ENCODE assay signal across 8 mouse cellular contexts in the genomic region with DNA sequence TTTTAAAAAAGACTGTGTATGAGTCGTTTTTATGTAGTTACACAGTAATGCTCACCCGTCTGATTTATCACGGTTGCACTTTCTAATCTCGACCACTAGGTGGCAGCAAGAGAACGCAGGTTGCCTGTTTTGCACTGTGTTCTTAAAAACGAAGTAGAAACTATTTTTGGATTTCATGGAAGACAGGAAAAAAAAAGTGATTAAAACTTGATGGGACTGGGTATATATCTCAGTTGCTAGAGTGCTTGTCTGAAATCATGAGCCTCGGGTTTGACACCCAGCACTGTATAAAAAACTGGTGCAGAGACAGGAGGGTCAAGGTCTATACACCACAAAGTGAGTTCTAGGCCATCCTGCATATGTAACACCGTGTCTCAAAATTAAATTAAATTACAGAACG. TPM values are rescaled to one million over a fixed set of nuclear protein-coding genes. Genes with fewer than 3 reads are reported as not detected.
DNase-seq lines count a peak whose midpoint lies in the region; ATAC-seq lines count a peak whose summit lies in the region.

No protein-coding gene starts in this region.

- ATAC-seq in heart, embryonic 12.5 days (ENCODE audit: insufficient number of reproducible peaks, low FRiP score), result no peak
- ATAC-seq in hindbrain, embryonic 12.5 days (ENCODE audit: low FRiP score), result peak; percentile 67; the same call in 1 of the 2 replicates
- peak; percentile 82 for ATAC-seq in midbrain, embryonic 12.5 days (ENCODE audit: low FRiP score, low read depth)

- H3K36me3 ChIP-seq in heart, embryonic 12.5 days, result no peaks in the 10 kb centered on the region
- H3K36me3 ChIP-seq in hindbrain, embryonic 12.5 days, result no peaks in the 10 kb centered on the region
- H3K36me3 ChIP-seq in midbrain, embryonic 12.5 days, result no peaks in the 10 kb centered on the region

- H3K27me3 ChIP-seq in heart, embryonic 12.5 days (replicated peaks), result no peaks in the 10 kb centered on the region
- H3K27me3 ChIP-seq in hindbrain, embryonic 12.5 days, result no peaks in the 10 kb centered on the region
- peaks cover 8% of the 10 kb centered on the region; the same call in 1 of the 2 replicates for H3K27me3 ChIP-seq in midbrain, embryonic 12.5 days

- WGBS in heart, embryonic 12.5 days, result 12% methylated on average over 9 of the region's 9 CpGs
- WGBS in hindbrain, embryonic 12.5 days, result 17% methylated on average over 9 of the region's 9 CpGs
- WGBS in midbrain, embryonic 12.5 days, result 17% methylated on average over 9 of the region's 9 CpGs

- intact Hi-C loops in left cerebral cortex, postnatal 14 days (cut with DNase I), result loop anchor here (10.0 kb wide), 3 partner anchors 185 to 1735 kb away; a partner anchor contains a TSS

- no peak overlapping the region for H3K9ac ChIP-seq in heart, embryonic 12.5 days
- no peak overlapping the region for H3K9ac ChIP-seq in hindbrain, embryonic 12.5 days
- no peak overlapping the region for H3K9ac ChIP-seq in midbrain, embryonic 12.5 days (replicated peaks)

- DNase-seq in heart, adult 8-10 months (ENCODE audit: low spot score), result peak; percentile 35
- peak; percentile 56 for DNase-seq in Muller cell, postnatal 12 days (ENCODE audit: inconsistent ontology term)
- DNase-seq in embryo, embryonic 10.5 days (ENCODE audit: low spot score), result peak; percentile 80
- peak; percentile 38 to 63 for DNase-seq in left cerebral cortex, postnatal 14 days (ENCODE audit: low spot score in 2 of 2)
- DNase-seq in telencephalon, adult 2 months (ENCODE audit: low read depth, low spot score), result peak; percentile 28

- no peaks in the 10 kb centered on the region for H3K9me3 ChIP-seq in heart, embryonic 12.5 days (replicated peaks)
- H3K9me3 ChIP-seq in hindbrain, embryonic 12.5 days (replicated peaks), result no peaks in the 10 kb centered on the region
- H3K9me3 ChIP-seq in midbrain, embryonic 12.5 days, result no peaks in the 10 kb centered on the region

- H3K27ac ChIP-seq in heart, embryonic 12.5 days (ENCODE audit: poor library complexity, severe bottlenecking), result no peak overlapping the region
- H3K27ac ChIP-seq in hindbrain, embryonic 12.5 days, result no peak overlapping the region
- no peak overlapping the region for H3K27ac ChIP-seq in midbrain, embryonic 12.5 days (replicated peaks)

- no peaks in the 10 kb centered on the region for H3K4me1 ChIP-seq in heart, embryonic 12.5 days (replicated peaks)
- no peaks in the 10 kb centered on the region for H3K4me1 ChIP-seq in hindbrain, embryonic 12.5 days
- no peaks in the 10 kb centered on the region for H3K4me1 ChIP-seq in midbrain, embryonic 12.5 days

- no peak overlapping the region for H3K4me3 ChIP-seq in heart, embryonic 12.5 days
- H3K4me3 ChIP-seq in hindbrain, embryonic 12.5 days, result no peak overlapping the region
- H3K4me3 ChIP-seq in midbrain, embryonic 12.5 days, result no peak overlapping the region

- H3K4me2 ChIP-seq in heart, embryonic 12.5 days, result no peak overlapping the region
- H3K4me2 ChIP-seq in hindbrain, embryonic 12.5 days (replicated peaks), result no peak overlapping the region
- H3K4me2 ChIP-seq in midbrain, embryonic 12.5 days (replicated peaks), result no peak overlapping the region

RNA-seq across cellular contexts. Expression of a gene that starts 22.6 kb away (rescaled TPM):
- total RNA-seq in heart, adult 8-10 months (2022), result 10 to 100 TPM; 32.9 to 38.0 (median 36.5) TPM
- 81.1 and 81.5 TPM in 2 replicates for polyA plus RNA-seq in heart, embryonic 12.5 days (2016; fragmentation: Nextera tagmentation; extraction: Ambion mirVana)
- 108 and 110 TPM in 2 replicates for polyA plus RNA-seq in hindbrain, embryonic 12.5 days (2016; fragmentation: Nextera tagmentation; extraction: Ambion mirVana)
- 10 to 100 TPM; 46.7 to 57.0 TPM for total RNA-seq in left cerebral cortex, postnatal 14 days (2021)
- polyA plus RNA-seq in midbrain, embryonic 12.5 days (2016; fragmentation: Nextera tagmentation; extraction: Ambion mirVana), result 105 and 110 TPM in 2 replicates

Comparison
In these comparisons a context has a peak if more than half of its experiments do, and no peak if none do; other contexts are left out.
1. DNase-seq: peak in every context shown above with its lines; median percentile 80 in embryo, embryonic 10.5 days; 56 in Muller cell, postnatal 12 days; 50 in left cerebral cortex, postnatal 14 days; 35 in heart, adult 8-10 months; 28 in telencephalon, adult 2 months.